Mouse (Mus musculus): Measurements from ENCODE around the gene Exosc10. TPM values are rescaled to one million over a fixed set of nuclear protein-coding genes. Genes with fewer than 3 reads are reported as not detected.

Exosc10 gene
- polyA plus RNA-seq, 1 experiment: 23.5 TPM

DNA sequence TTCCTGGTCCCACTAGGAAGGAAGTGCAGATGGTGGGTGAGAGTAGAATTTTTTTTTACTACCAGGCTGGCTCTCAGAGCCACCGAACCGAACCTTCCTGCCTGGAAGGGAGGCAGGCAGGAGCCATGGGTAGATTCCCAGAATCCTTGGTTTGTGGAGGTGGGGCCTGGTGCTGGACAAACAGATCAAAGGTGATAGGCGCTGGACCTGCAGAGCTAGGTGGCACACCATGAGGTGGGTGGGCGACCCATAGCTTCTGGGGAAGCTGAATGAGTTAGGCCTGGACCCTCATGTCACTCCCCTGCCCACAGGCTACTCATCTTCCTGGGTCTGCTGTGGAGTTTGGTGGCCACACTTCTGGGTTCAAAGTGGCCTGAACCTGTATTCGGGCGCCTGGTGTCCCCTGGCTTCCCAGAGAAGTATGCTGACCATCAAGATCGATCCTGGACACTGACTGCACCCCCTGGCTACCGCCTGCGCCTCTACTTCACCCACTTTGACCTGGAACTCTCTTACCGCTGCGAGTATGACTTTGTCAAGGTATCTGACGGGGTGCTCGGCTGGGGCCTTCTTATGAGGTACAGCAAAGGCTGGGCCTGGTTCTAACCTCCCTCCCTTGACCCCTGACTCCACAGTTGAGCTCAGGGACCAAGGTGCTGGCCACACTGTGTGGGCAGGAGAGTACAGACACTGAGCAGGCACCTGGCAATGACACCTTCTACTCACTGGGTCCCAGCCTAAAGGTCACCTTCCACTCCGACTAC lies 44.3 kb downstream of the Exosc10 start, which contains the start of gene Masp2:
Gene Masp2 (plus strand): TSS at position 198 of the 764 bp plus-strand sequence.
- peaks cover 46% of the 10 kb centered on the region for H3K36me3 ChIP-seq (replicated peaks; ENCODE audit: low read length)
- H3K4me3 ChIP-seq (replicated peaks): no peak within 1 kb of the TSS
- TF ChIP-seq FLI1 (IDR thresholded peaks at IDR 0.05; ENCODE audit: low read length): no peak
- no peak for TF ChIP-seq GATA1 (IDR thresholded peaks at IDR 0.05; ENCODE audit: borderline replicate concordance, low read length)
- H3K27me3 ChIP-seq (replicated peaks): no peaks in the 10 kb centered on the region
- H3K9me3 ChIP-seq: peaks cover 5% of the 10 kb centered on the region; the same call in 1 of the 2 replicates
- H3K4me1 ChIP-seq: peaks cover 29% of the 10 kb centered on the region

DNA sequence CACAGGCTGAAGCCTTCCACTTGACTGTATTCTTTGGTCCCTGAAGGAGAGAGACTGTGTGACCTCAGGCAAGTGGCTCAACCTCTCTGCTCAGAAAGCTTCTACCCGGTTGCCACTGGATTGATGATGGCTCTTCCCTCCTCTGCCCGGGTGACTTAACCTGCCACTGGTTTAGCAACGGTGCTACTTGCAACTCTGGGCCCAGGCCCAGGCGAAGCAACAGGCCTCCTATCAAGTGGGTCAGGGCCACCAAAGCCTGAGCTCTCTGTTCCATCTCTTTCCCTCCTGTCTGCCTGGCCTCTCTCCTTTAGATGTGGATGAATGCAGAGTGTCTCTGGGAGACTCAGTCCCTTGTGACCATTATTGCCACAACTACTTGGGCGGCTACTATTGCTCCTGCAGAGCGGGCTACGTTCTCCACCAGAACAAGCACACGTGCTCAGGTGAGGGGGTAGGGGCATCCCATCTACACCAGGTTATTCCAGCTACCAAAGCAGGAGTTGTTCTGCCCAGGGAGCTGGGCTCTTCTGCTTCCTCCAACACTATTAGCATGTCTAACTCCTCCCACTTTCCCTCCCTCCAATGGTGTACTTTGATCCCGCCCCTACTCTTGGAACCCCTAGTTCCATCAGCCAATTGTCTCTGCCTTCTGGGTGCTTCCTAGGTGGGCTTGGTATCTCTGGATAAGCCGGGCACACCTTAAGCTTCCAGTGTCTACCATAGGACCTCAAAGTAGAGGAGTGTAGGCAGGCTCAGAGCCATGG lies 45.3 kb downstream of the Exosc10 start:
- no peak for TF ChIP-seq GATA1 (IDR thresholded peaks at IDR 0.05; ENCODE audit: borderline replicate concordance, low read length)
- TF ChIP-seq FLI1 (IDR thresholded peaks at IDR 0.05; ENCODE audit: low read length): no peak
- H3K4me3 ChIP-seq (replicated peaks): no peak overlapping the region
- no peaks in the 10 kb centered on the region; the same call in 1 of the 2 replicates for H3K9me3 ChIP-seq
- H3K27me3 ChIP-seq (replicated peaks): no peaks in the 10 kb centered on the region
- peaks cover 32% of the 10 kb centered on the region for H3K4me1 ChIP-seq
- peaks cover 36% of the 10 kb centered on the region for H3K36me3 ChIP-seq (replicated peaks; ENCODE audit: low read length)

GRCm38 (mm10) chr4:148604141-148604540 lies 45.9 kb downstream of the Exosc10 start:
- TF ChIP-seq FLI1 (IDR thresholded peaks at IDR 0.05; ENCODE audit: low read length) (no peak), GATA1 (IDR thresholded peaks at IDR 0.05; ENCODE audit: borderline replicate concordance, low read length) (no peak)
- Histone ChIP-seq H3K9me3 (no peaks in the 10 kb centered on the region), H3K4me1 (peaks cover 32% of the 10 kb centered on the region), H3K27me3 (replicated peaks) (no peaks in the 10 kb centered on the region), H3K4me3 (replicated peaks) (no peak overlapping the region), H3K36me3 (replicated peaks; ENCODE audit: low read length) (peaks cover 32% of the 10 kb centered on the region)

GRCm38 (mm10) chr4:148604541-148605165 lies 46.4 kb downstream of the Exosc10 start:
- H3K9me3 ChIP-seq: no peaks in the 10 kb centered on the region
- peaks cover 32% of the 10 kb centered on the region for H3K4me1 ChIP-seq
- TF ChIP-seq FLI1 (IDR thresholded peaks at IDR 0.05; ENCODE audit: low read length): no peak
- TF ChIP-seq GATA1 (IDR thresholded peaks at IDR 0.05; ENCODE audit: borderline replicate concordance, low read length): no peak
- H3K27me3 ChIP-seq (replicated peaks): no peaks in the 10 kb centered on the region
- H3K4me3 ChIP-seq (replicated peaks): no peak overlapping the region
- H3K36me3 ChIP-seq (replicated peaks; ENCODE audit: low read length): peaks cover 30% of the 10 kb centered on the region

DNA sequence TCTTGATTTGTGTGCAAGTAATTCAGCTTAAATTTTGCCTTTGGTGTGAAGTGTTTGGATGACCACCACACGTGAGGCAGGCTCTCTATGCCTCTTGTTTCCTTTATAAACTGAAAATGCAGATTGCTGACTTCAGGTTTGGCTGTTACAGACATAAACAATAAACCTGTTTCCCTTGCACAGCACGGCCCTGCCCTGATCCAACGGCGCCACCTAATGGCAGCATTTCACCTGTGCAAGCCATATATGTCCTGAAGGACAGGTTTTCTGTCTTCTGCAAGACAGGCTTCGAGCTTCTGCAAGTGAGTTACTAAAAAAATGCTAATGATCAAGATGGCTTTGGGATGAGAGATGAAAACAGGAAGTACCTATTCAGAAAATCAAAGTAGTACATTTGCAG lies 49.5 kb downstream of the Exosc10 start:
- TF ChIP-seq GATA1 (IDR thresholded peaks at IDR 0.05; ENCODE audit: borderline replicate concordance, low read length): no peak
- no peak for TF ChIP-seq FLI1 (IDR thresholded peaks at IDR 0.05; ENCODE audit: low read length)
- Histone ChIP-seq H3K27me3 (replicated peaks) (no peaks in the 10 kb centered on the region), H3K4me3 (replicated peaks) (no peak overlapping the region), H3K36me3 (replicated peaks; ENCODE audit: low read length) (peaks cover 36% of the 10 kb centered on the region), H3K9me3 (no peaks in the 10 kb centered on the region), H3K4me1 (peaks cover 25% of the 10 kb centered on the region)

DNA sequence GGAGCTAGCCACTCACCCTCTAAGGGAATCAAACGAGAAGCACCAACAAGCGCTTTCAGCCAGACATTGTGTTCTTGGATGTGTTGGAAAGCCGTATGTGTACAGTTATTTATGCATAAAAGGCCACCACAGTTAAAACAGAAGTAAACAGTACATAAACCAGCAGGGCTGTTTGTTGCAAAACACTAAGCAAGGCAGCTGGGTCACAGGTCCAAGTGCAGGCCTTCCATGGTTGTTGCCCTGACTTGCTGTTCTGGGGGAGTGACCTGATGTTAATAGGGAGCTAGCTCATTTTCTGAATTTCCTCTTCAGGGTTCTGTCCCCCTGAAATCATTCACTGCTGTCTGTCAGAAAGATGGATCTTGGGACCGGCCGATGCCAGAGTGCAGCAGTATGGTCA lies 51.6 kb downstream of the Exosc10 start:
- Histone ChIP-seq H3K9me3 (no peaks in the 10 kb centered on the region), H3K4me1 (peaks cover 18% of the 10 kb centered on the region), H3K27me3 (replicated peaks) (no peaks in the 10 kb centered on the region), H3K36me3 (replicated peaks; ENCODE audit: low read length) (peaks cover 46% of the 10 kb centered on the region), H3K4me3 (replicated peaks) (no peak overlapping the region)
- no peak for TF ChIP-seq GATA1 (IDR thresholded peaks at IDR 0.05; ENCODE audit: borderline replicate concordance, low read length)
- no peak for TF ChIP-seq FLI1 (IDR thresholded peaks at IDR 0.05; ENCODE audit: low read length)

GRCm38 (mm10) chr4:148610631-148611364 lies 52.6 kb downstream of the Exosc10 start:
- H3K4me3 ChIP-seq (replicated peaks): no peak overlapping the region
- no peak for TF ChIP-seq GATA1 (IDR thresholded peaks at IDR 0.05; ENCODE audit: borderline replicate concordance, low read length)
- TF ChIP-seq FLI1 (IDR thresholded peaks at IDR 0.05; ENCODE audit: low read length): no peak
- H3K4me1 ChIP-seq: peaks cover 15% of the 10 kb centered on the region; the same call in 1 of the 2 replicates
- H3K9me3 ChIP-seq: no peaks in the 10 kb centered on the region
- peaks cover 56% of the 10 kb centered on the region for H3K36me3 ChIP-seq (replicated peaks; ENCODE audit: low read length)
- no peaks in the 10 kb centered on the region for H3K27me3 ChIP-seq (replicated peaks)

GRCm38 (mm10) chr4:148612557-148612956 lies 54.3 kb downstream of the Exosc10 start:
- TF ChIP-seq FLI1 (IDR thresholded peaks at IDR 0.05; ENCODE audit: low read length) (no peak), GATA1 (IDR thresholded peaks at IDR 0.05; ENCODE audit: borderline replicate concordance, low read length) (no peak)
- H3K4me3 ChIP-seq (replicated peaks): no peak overlapping the region
- peaks cover 13% of the 10 kb centered on the region; the same call in 1 of the 2 replicates for H3K4me1 ChIP-seq
- no peaks in the 10 kb centered on the region for H3K27me3 ChIP-seq (replicated peaks)
- peaks cover 68% of the 10 kb centered on the region for H3K36me3 ChIP-seq (replicated peaks; ENCODE audit: low read length)
- no peaks in the 10 kb centered on the region for H3K9me3 ChIP-seq

DNA sequence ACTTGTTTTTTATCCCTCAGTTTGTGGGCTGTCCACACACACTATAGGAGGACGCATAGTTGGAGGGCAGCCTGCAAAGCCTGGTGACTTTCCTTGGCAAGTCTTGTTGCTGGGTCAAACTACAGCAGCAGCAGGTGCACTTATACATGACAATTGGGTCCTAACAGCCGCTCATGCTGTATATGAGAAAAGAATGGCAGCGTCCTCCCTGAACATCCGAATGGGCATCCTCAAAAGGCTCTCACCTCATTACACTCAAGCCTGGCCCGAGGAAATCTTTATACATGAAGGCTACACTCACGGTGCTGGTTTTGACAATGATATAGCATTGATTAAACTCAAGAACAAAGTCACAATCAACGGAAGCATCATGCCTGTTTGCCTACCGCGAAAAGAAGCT lies 55.5 kb downstream of the Exosc10 start:
- TF ChIP-seq GATA1 (IDR thresholded peaks at IDR 0.05; ENCODE audit: borderline replicate concordance, low read length): no peak
- TF ChIP-seq FLI1 (IDR thresholded peaks at IDR 0.05; ENCODE audit: low read length): no peak
- peaks cover 10% of the 10 kb centered on the region; the same call in 1 of the 2 replicates for H3K4me1 ChIP-seq
- H3K9me3 ChIP-seq: no peaks in the 10 kb centered on the region
- no peak overlapping the region for H3K4me3 ChIP-seq (replicated peaks)
- no peaks in the 10 kb centered on the region for H3K27me3 ChIP-seq (replicated peaks)
- H3K36me3 ChIP-seq (replicated peaks; ENCODE audit: low read length): peaks cover 76% of the 10 kb centered on the region
